Mouse (Mus musculus): Measurements from ENCODE around the gene Xpot. TPM values are rescaled to one million over a fixed set of nuclear protein-coding genes. Genes with fewer than 3 reads are reported as not detected.

The Xpot gene
- polyA plus RNA-seq, 1 experiment = 78.0 TPM

- Histone ChIP-seq H3K4me1 (ENCODE audit: control insufficient read depth, insufficient read depth, low read length) (no peaks in the 10 kb centered on the region), H3K27ac (ENCODE audit: insufficient read depth, low read depth, low read length) (no peak overlapping the region), H3K27me3 (replicated peaks; ENCODE audit: control insufficient read depth, insufficient read depth, low read length) (no peaks in the 10 kb centered on the region), H3K4me3 (ENCODE audit: insufficient read depth, low read depth, low read length) (no peak overlapping the region), H3K36me3 (ENCODE audit: control insufficient read depth, insufficient read depth, low read length) (no peaks in the 10 kb centered on the region)
- TF ChIP-seq CTCF (conservative IDR thresholded peaks at IDR 0.05; ENCODE audit: insufficient read depth, insufficient read length, low read depth, low read length) (no peak), POLR2A (IDR thresholded peaks at IDR 0.05; ENCODE audit: low read depth, low read length) (no peak)
- DNase-seq = no peak
- WGBS = 68% methylated on average over 6 of the region's 6 CpGs
Observed at GRCm38 (mm10) chr10:121646294-121646693, 20.2 kb upstream of the Xpot start.

GRCm38 (mm10) chr10:121642054-121642947 lies 16.2 kb upstream of the Xpot start:
- DNase-seq = no peak
- Histone ChIP-seq H3K36me3 (ENCODE audit: control insufficient read depth, insufficient read depth, low read length) (no peaks in the 10 kb centered on the region), H3K4me1 (ENCODE audit: control insufficient read depth, insufficient read depth, low read length) (no peaks in the 10 kb centered on the region), H3K27ac (ENCODE audit: insufficient read depth, low read depth, low read length) (no peak overlapping the region), H3K27me3 (replicated peaks; ENCODE audit: control insufficient read depth, insufficient read depth, low read length) (no peaks in the 10 kb centered on the region), H3K4me3 (ENCODE audit: insufficient read depth, low read depth, low read length) (peak overlapping the region; percentile 20)
- WGBS = 9% methylated on average over 28 of the region's 28 CpGs
- TF ChIP-seq POLR2A (IDR thresholded peaks at IDR 0.05; ENCODE audit: low read depth, low read length) = no peak
- no peak for TF ChIP-seq CTCF (conservative IDR thresholded peaks at IDR 0.05; ENCODE audit: insufficient read depth, insufficient read length, low read depth, low read length)

GRCm38 (mm10) chr10:121641272-121642053 lies 15.3 kb upstream of the Xpot start, which contains the start of gene D930020B18Rik:
Gene D930020B18Rik, plus strand, starts transcription at chr10:121641588.
- TF ChIP-seq POLR2A (IDR thresholded peaks at IDR 0.05; ENCODE audit: low read depth, low read length) (no peak), CTCF (conservative IDR thresholded peaks at IDR 0.05; ENCODE audit: insufficient read depth, insufficient read length, low read depth, low read length) (no peak)
- Histone ChIP-seq H3K4me3 (ENCODE audit: insufficient read depth, low read depth, low read length) (peak within 1 kb of the TSS; percentile 20), H3K27me3 (replicated peaks; ENCODE audit: control insufficient read depth, insufficient read depth, low read length) (no peaks in the 10 kb centered on the region), H3K4me1 (ENCODE audit: control insufficient read depth, insufficient read depth, low read length) (no peaks in the 10 kb centered on the region), H3K36me3 (ENCODE audit: control insufficient read depth, insufficient read depth, low read length) (no peaks in the 10 kb centered on the region), H3K27ac (ENCODE audit: insufficient read depth, low read depth, low read length) (no peak within 1 kb of the TSS)
- peak; percentile 8 for DNase-seq
- under 1% methylated on average over 69 of the region's 69 CpGs for WGBS

DNA sequence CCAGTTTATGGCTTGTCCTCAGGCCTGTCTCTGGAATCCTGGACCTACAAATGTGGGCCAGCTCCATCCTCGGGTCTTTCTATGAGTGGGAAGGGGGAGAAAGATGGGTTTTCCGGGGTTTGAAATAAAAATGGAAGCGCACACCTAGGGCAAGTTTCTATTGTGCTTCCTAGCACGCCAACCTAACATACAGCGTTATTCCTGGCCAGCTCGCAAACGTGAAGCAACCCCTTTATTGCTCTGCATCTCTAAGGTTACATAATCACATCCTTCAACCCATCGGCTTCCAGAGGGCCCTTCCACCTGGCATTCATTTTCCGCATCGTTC lies 14.8 kb upstream of the Xpot start:
- H3K36me3 ChIP-seq (ENCODE audit: control insufficient read depth, insufficient read depth, low read length) = no peaks in the 10 kb centered on the region
- TF ChIP-seq CTCF (conservative IDR thresholded peaks at IDR 0.05; ENCODE audit: insufficient read depth, insufficient read length, low read depth, low read length) (no peak), POLR2A (IDR thresholded peaks at IDR 0.05; ENCODE audit: low read depth, low read length) (no peak)
- DNase-seq = no peak
- no peak overlapping the region for H3K27ac ChIP-seq (ENCODE audit: insufficient read depth, low read depth, low read length)
- H3K27me3 ChIP-seq (replicated peaks; ENCODE audit: control insufficient read depth, insufficient read depth, low read length) = no peaks in the 10 kb centered on the region
- no peaks in the 10 kb centered on the region for H3K4me1 ChIP-seq (ENCODE audit: control insufficient read depth, insufficient read depth, low read length)
- 0 out of 2 replicates have a peak overlapping the region, but pooled peaks have one; percentile 20 for H3K4me3 ChIP-seq (ENCODE audit: insufficient read depth, low read depth, low read length)
- 20% methylated on average over 10 of the region's 10 CpGs for WGBS

DNA sequence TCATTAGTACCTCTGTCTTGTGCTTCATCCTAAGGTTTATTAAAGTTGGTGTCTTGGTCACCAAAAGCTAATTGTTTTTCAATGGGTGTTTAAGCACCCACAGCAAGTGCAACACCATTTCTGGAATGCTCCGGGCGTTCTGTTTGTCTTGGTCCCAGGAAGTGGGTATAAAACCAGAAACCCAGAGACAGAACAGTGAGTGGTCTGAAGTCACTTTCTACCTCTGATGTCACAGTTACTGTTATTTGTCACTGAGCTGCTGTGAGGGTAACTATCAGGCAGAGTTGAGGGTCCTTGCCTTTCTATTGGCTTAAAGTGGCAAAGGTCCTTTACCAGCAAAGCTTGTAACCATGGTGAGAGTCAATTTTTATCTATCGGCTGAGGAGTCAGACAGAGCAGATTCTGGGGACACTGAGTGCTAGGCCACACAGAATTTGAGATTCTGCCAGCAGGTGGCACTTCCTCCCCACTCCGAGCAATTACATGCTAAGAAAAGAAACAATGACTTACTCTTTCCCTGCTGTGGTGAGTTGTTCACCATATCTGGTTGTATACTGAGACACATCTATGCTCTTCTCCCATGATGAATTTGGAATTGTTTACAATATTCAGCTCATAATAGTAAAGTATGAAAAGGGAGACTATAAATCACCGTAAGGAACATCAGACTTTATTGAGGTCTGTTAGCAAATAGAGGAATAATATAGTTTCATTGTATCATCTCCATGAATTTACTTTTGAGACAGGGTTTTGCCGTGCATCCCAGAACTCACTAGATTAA lies 14.2 kb upstream of the Xpot start:
- H3K27ac ChIP-seq (ENCODE audit: insufficient read depth, low read depth, low read length) = no peak overlapping the region
- no peak overlapping the region for H3K4me3 ChIP-seq (ENCODE audit: insufficient read depth, low read depth, low read length)
- WGBS = 62% methylated on average over 6 of the region's 6 CpGs
- no peaks in the 10 kb centered on the region for H3K4me1 ChIP-seq (ENCODE audit: control insufficient read depth, insufficient read depth, low read length)
- H3K36me3 ChIP-seq (ENCODE audit: control insufficient read depth, insufficient read depth, low read length) = no peaks in the 10 kb centered on the region
- TF ChIP-seq CTCF (conservative IDR thresholded peaks at IDR 0.05; ENCODE audit: insufficient read depth, insufficient read length, low read depth, low read length) (peak; percentile 48), POLR2A (IDR thresholded peaks at IDR 0.05; ENCODE audit: low read depth, low read length) (no peak)
- no peak for DNase-seq
- no peaks in the 10 kb centered on the region for H3K27me3 ChIP-seq (replicated peaks; ENCODE audit: control insufficient read depth, insufficient read depth, low read length)

DNA sequence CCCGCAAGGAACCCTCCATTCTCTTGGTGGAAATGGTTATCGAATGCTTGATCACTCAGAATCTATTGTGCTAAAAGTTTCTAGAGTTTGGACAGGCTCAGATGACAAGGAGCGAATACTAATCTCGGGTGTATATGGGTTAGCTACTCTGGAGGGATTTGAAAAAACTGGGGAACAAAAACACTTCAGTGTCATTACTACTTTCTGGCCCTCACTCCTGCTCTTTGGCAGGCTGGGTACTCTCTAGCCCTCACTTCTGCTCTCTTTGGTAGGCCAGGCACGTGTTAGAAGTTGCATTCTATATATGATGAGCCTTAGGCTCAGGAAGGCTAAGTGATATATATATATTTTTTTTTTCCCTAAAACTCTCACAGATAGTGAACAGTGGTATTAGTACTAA lies 13.4 kb upstream of the Xpot start:
- 92% methylated on average over 5 of the region's 5 CpGs for WGBS
- no peak overlapping the region for H3K4me3 ChIP-seq (ENCODE audit: insufficient read depth, low read depth, low read length)
- TF ChIP-seq CTCF (conservative IDR thresholded peaks at IDR 0.05; ENCODE audit: insufficient read depth, insufficient read length, low read depth, low read length) (no peak), POLR2A (IDR thresholded peaks at IDR 0.05; ENCODE audit: low read depth, low read length) (no peak)
- no peaks in the 10 kb centered on the region for H3K4me1 ChIP-seq (ENCODE audit: control insufficient read depth, insufficient read depth, low read length)
- H3K36me3 ChIP-seq (ENCODE audit: control insufficient read depth, insufficient read depth, low read length) = no peaks in the 10 kb centered on the region
- no peaks in the 10 kb centered on the region for H3K27me3 ChIP-seq (replicated peaks; ENCODE audit: control insufficient read depth, insufficient read depth, low read length)
- no peak for DNase-seq
- H3K27ac ChIP-seq (ENCODE audit: insufficient read depth, low read depth, low read length) = no peak overlapping the region
